Mouse (Mus musculus): ENCODE data around the gene Cabp1.

GRCm38 (mm10) chr5:115118961-115119570 lies 75.1 kb downstream of the Cabp1 start, which contains the start of gene Acads:
- TF ChIP-seq CTCF (IDR thresholded peaks at IDR 0.05; ENCODE audit: insufficient read depth, low read depth, low read length) (no peak), POLR2A (IDR thresholded peaks at IDR 0.05; ENCODE audit: insufficient read depth, low read depth, low read length) (no peak)

All from olfactory bulb, adult 2 months (tissue).